Mouse (Mus musculus) pancreas, adult 10 weeks (tissue): ENCODE data around the gene Mup11. TPM values are rescaled to one million over a fixed set of nuclear protein-coding genes. Genes with fewer than 3 reads are reported as not detected.

Source experiments
- polyA plus RNA-seq: library from polyadenylated mRNA; stranded (reverse); fragments of 350-450 nt; fragmentation: Illumina TruSeq; extraction: RNeasy Lipid Tissue Mini Kit (QIAGEN cat#74804); gene quantifications from one replicate; pipeline ENCODE4 v1.2.3, GENCODE M21; 2015; ENCODE audit warnings: low read depth, low replicate concordance; ENCODE audit not compliant: insufficient read depth

Mup11 gene
- polyA plus RNA-seq: not detected

DNA sequence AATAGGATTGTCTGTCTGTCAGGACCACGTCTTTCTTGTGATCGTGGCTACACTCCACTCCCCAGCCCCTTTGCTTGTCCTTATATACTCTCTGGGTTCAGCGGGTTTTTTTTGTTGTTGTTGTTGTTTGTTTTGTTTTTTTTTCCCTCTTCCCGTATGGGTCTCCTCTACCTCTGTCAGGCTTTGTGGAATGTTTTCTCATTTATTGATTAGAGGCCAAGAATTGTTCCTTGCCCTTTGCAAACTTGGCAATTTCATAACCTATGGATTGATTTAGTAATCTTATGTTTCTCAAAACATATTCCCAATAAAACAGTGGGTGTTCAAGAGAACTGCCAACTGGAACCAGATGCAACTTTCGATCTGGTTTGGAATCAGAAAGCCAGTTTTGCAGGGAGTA, at the start of gene Mup11:
TSS of gene Mup11 (minus strand) at position 101 of the 400 bp plus-strand sequence.

Other genes with a start within 250 kb of the Mup11 start
- not detected for gene Mup9, start 240.5 kb downstream of the Mup11 start, polyA plus RNA-seq
- gene Mup1, start 160.5 kb downstream of the Mup11 start, polyA plus RNA-seq: not detected
- gene Mup10, start 80.2 kb downstream of the Mup11 start, polyA plus RNA-seq: not detected
- not detected for gene Mup12, start 78.9 kb upstream of the Mup11 start, polyA plus RNA-seq
- not detected for gene Mup22, start 159.1 kb upstream of the Mup11 start, polyA plus RNA-seq